Mouse (Mus musculus): ENCODE results near the gene Rad18. TPM values are rescaled to one million over a fixed set of nuclear protein-coding genes. Genes with fewer than 3 reads are reported as not detected.
A peak's percentile ranks its signal among the peaks of the same experiment; 100 is the strongest.
"Not testable (repeated sequence)": the region's sequence is repeated elsewhere in the genome, so short reads cannot be mapped to it uniquely, and the experiment has no call there.

The Rad18 gene
- polyA plus RNA-seq (2015; fragmentation: Nextera tagmentation; extraction: Ambion mirVana): 35.7 and 41.3 TPM in 2 replicates

DNA sequence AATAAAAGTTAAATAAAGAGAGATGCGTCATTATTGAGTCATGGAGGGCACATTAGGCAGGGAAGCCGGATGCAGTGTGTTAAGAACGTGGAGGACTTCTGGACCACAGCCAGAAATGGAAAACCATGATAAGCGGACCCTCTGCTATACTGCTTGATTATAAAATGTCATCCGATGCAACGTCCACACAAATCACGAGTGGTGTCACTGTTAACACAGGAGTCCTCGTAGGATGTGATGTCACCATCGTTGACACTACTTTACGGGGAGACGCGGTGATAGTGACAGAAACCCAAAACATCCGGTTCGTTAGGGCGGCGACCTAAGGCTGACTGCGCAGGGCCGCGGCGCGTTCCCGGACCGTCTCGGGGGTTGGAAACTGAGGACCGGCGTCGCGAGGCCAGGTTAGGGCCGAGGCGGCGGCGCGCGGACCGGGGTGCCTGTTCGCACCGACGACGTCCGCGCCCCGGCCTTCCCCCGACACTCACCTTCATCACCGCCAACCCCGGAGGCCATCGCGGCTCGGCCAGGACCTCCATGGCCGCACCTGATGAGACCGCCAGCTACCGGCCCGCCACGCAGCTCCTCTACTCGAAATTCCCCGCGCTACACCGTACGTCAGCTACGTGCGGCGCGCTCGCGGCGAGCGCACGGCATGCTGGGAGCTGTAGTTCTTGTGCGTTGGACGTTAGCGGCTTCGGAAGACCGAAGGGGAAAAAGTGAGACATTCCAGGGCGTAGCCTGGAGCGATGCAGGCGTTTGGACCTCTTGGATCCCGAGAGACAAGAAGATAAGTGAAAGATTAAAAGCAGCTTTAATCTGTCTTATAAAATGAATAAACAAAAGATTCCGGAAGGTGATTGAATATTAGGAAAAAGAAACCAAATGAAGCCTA is at the start of gene Rad18:
Gene Rad18, minus strand, starts transcription at position 631 of the 895 bp plus-strand sequence.
- DNase-seq (ENCODE audit: low spot score): peak; percentile 88

- DNase-seq (ENCODE audit: low spot score): no peak
These were observed 45.8 kb upstream of the Rad18 start for GRCm38 (mm10) chr6:112742297-112742696.

DNA sequence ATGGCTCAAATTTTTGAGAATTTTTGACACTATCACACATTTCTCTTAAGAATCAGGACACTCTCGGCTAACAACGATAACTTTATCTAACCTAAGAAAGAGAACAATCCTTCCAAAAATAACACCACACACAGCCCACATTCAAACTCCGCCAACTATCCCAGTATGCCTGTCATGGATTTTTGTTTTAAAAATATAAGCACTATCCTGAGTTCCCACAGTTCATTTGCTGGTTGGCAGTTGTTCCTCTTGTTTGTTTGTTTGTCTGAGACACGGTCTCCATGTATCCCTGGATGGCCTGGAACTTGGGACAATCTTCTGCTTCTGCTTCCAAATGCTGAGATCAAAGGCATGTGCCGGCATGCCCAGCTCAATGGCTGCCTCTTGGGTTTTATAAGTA is 45.3 kb upstream of the Rad18 start:
- DNase-seq (ENCODE audit: low spot score): no peak

- DNase-seq (ENCODE audit: low spot score): no peak
These were observed 43.1 kb upstream of the Rad18 start for GRCm38 (mm10) chr6:112739635-112740034.

DNA sequence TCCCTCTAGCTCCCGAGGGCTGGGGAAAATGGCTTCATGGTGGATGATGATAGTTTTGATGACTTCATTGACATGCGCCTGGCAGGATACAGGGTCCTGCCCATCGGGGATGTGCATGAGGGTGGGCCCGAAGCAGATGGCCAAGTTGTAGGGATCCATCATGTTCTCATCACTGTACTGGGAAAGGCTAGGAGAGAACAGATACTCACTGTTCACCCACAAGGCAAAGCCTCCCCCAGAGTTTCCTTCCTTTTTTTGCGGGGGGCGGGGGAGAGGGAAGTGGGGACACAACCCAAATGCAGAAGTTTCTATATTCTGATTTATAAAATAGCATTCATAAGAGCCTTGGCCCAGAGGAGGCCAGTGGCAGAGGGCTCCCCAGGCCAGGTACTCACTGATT is 42.4 kb upstream of the Rad18 start:
- DNase-seq (ENCODE audit: low spot score): no peak

- no peak for DNase-seq (ENCODE audit: low spot score)
These were observed 40.0 kb upstream of the Rad18 start for GRCm38 (mm10) chr6:112736471-112736870.

DNA sequence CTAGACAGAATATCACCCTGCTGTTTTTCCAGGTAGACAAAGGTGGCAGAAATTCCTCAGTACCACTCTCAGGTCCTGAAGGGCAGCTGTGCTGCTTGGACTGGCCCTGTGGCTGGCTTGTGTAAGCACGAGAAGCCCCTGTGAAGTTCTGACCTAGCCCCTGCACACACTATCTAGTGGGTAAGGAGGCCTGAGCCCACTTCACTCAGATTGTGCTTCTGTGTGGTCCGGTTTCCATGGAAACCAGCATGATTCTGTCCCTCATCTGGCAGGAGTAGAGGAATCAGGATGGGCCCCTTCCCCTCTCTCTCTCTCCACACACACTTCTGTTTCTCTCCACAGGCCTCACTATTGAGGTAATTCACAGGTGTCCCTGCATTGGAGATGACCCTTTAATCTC is 38.6 kb upstream of the Rad18 start:
- no peak for DNase-seq (ENCODE audit: low spot score)

GRCm38 (mm10) chr6:112733942-112734341 is 37.5 kb upstream of the Rad18 start:
- DNase-seq (ENCODE audit: low spot score): no peak

- no peak for DNase-seq (ENCODE audit: low spot score)
These were observed 35.9 kb upstream of the Rad18 start for GRCm38 (mm10) chr6:112732434-112732833.

DNA sequence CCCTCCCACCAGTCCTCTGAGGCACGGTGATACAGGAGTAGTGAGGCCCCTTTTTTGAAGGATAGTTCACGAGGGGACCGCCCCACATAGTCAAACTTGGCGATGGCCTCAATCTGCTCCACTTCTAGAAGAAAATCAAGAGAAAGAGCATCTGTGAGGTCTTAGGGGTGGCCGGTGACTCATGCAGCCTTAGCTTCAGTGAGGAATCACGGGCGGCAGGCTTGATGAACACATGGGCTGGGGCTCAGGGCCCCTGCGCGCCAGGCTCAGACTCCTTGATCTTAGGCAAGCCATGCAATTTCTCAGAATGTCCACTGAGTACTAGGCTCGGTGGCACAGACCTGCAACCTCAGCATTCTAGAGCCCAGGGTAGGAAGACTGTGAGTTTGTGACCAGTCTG is 34.9 kb upstream of the Rad18 start:
- no peak for DNase-seq (ENCODE audit: low spot score)

GRCm38 (mm10) chr6:112728760-112729422 is 32.4 kb upstream of the Rad18 start:
- peak; percentile 34 for DNase-seq (ENCODE audit: low spot score)

GRCm38 (mm10) chr6:112725468-112725867 is 29.0 kb upstream of the Rad18 start:
- no peak for DNase-seq (ENCODE audit: low spot score)

- no peak for DNase-seq (ENCODE audit: low spot score)
These were observed 24.1 kb upstream of the Rad18 start for GRCm38 (mm10) chr6:112720409-112721080.

DNA sequence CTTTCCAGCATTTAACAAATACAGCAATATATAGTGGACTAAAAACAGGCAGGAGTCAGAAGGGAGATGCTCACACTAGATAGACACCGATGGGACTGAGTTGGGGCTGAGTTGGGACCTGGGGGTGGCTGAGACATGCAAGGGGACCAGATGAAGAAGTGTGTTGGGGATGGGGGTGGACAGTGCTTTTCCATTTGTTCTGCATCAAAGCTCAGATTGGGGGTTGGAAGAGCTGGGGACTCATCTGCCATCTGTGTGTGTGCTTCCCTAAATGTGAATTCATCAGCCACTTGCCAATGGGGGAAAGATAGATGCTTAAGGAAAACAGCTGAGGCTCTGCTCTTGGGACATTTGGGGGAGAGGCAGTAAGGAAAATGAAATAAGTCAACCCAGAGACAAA is 23.5 kb upstream of the Rad18 start:
- no peak for DNase-seq (ENCODE audit: low spot score)

DNA sequence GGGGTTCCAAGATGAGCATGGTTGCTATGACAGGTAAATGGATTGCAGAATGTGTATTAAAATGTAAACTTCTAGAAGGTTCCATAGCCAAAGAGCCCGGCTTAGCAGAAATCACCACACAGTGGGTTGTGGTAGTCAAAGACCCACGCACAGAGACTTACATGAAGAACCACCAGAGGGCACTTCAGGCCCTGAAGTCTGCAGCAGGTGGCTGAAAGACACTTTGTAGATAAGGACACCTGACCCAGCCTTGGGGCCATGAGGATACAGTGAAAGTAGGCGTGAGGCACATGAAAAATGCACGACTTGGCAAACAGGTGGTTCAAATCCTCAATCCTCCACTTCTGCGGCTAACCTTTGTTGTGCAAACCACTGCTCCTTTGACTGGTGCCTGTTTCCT is 20.7 kb upstream of the Rad18 start:
- DNase-seq (ENCODE audit: low spot score): peak; percentile 38

- DNase-seq (ENCODE audit: low spot score): no peak
These were observed 17.5 kb upstream of the Rad18 start for GRCm38 (mm10) chr6:112713951-112714350.

GRCm38 (mm10) chr6:112702296-112702695 is 5.8 kb upstream of the Rad18 start:
- not testable (repeated sequence) for DNase-seq (ENCODE audit: low spot score)

DNA sequence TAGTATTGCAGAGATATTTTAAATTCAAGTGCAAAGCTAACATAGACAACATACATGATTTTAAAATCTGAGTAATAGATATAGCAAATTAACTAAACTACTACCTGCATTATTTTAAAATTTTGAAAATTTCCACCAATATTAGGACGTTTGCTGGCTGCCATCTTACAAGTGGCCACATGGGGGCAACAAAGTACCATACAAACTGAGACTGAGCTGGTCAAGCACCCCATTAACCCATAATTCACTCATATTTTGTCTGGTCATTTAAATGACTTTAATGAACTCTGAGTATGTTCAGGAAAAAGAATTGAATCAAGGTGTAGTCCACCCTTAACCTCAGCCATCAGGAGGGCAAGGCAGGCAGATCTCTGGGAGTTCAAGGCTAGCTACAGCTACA is 3.9 kb upstream of the Rad18 start:
- DNase-seq (ENCODE audit: low spot score): peak; percentile 18

- DNase-seq (ENCODE audit: low spot score): no peak
These were observed 2.6 kb upstream of the Rad18 start for GRCm38 (mm10) chr6:112699115-112699514.

- DNase-seq (ENCODE audit: low spot score): no peak
These were observed 2.0 kb downstream of the Rad18 start for GRCm38 (mm10) chr6:112694492-112694891.

DNA sequence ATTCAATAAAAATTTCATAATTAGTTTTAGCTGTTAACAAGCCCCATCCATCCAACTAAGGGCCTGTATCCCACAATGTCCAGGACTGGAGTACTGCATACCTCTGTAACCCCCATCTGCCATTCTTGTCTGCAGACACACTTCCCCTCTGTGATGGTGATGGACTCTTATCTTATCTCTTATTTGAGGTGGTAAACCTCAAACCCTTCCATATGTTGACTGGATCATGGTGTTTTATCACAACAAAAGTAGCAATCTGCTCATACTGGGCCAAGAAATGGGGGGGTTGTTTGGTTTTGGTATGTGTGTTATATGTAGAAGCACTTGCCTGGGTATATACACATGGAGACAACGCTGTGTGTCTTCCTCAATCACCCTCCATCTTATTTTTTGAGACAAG is 5.0 kb downstream of the Rad18 start:
- no peak for DNase-seq (ENCODE audit: low spot score)

DNA sequence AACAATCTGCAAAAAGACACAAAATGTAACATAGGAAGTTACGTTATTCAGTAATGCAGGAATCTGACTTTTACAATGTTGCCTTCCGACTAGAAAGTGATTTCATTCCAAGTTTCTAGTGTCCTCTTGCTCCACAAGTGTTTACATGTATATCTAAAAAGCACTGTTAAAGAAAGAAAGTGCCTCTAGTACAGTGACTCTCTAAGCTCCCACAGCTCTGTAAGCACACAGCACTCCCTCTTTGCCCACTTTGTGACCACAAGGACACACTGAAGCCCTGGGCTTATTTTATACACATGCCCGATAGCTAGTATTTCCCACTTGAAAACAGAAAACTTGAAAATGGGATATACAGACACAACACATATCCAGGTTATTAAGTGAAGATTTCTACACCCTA is 8.5 kb downstream of the Rad18 start:
- DNase-seq (ENCODE audit: low spot score): no peak
